Mouse (Mus musculus): ENCODE results near the gene Mta1. TPM values are rescaled to one million over a fixed set of nuclear protein-coding genes. Genes with fewer than 3 reads are reported as not detected.

Gene Mta1
- polyA plus RNA-seq, 1 experiment: 43.0 TPM

GRCm38 (mm10) chr12:113107431-113108124 lies 9.5 kb downstream of the Mta1 start:
- H3K4me3 ChIP-seq (ENCODE audit: insufficient read depth, low read length): no peak overlapping the region
- H3K4me1 ChIP-seq (ENCODE audit: control insufficient read depth, insufficient read depth, low read length): peaks cover 2% of the 10 kb centered on the region; the same call in 1 of the 2 replicates
- TF ChIP-seq POLR2A (IDR thresholded peaks at IDR 0.05; ENCODE audit: borderline replicate concordance, low read depth, low read length) (no peak), CTCF (IDR thresholded peaks at IDR 0.05; ENCODE audit: low read depth, low read length) (no peak)
- H3K27ac ChIP-seq (ENCODE audit: insufficient read depth, low read depth, low read length): no peak overlapping the region

DNA sequence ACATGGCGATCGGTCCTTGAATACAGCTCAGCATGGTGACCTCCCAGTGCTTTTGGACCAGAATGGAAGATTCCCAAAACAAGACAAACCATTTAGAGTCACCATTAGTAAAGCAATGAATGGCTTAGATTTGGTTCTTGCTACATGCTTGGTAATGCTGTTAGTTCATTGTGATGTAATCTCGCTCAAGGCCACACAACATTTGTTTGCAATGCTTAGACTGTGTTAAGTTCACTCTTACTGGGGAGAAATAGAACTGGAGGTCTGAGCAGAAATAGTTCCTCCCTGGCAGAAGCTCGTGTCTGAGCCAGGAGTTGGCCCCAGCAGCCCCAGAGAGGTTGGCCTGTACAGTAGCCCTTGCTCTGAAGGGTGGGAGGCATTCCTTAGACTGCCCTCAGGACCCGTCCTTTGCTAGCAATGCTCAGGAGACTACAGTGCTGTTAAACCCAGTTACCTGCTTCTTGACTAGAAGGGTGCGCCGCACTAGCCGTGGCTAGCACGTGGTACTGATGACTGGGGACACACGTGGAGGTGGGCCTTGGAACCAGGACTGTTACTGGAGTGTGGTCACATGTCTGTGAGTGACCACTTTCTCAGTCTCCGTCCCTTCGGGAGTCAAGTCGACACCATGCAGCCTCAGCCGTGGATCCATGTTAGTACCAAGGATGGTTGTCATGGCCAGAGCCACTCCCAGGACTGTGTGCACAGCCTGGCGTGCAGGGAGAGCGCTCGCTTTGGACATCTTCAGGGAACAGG lies 10.6 kb downstream of the Mta1 start:
- TF ChIP-seq POLR2A (IDR thresholded peaks at IDR 0.05; ENCODE audit: borderline replicate concordance, low read depth, low read length) (no peak), CTCF (IDR thresholded peaks at IDR 0.05; ENCODE audit: low read depth, low read length) (no peak)
- Histone ChIP-seq H3K4me1 (ENCODE audit: control insufficient read depth, insufficient read depth, low read length) (peaks cover 2% of the 10 kb centered on the region; the same call in 1 of the 2 replicates), H3K4me3 (ENCODE audit: insufficient read depth, low read length) (no peak overlapping the region), H3K27ac (ENCODE audit: insufficient read depth, low read depth, low read length) (no peak overlapping the region)

- Histone ChIP-seq H3K27ac (ENCODE audit: insufficient read depth, low read depth, low read length) (no peak overlapping the region), H3K4me1 (ENCODE audit: control insufficient read depth, insufficient read depth, low read length) (peaks cover 2% of the 10 kb centered on the region; the same call in 1 of the 2 replicates), H3K4me3 (ENCODE audit: insufficient read depth, low read length) (no peak overlapping the region)
- TF ChIP-seq POLR2A (IDR thresholded peaks at IDR 0.05; ENCODE audit: borderline replicate concordance, low read depth, low read length) (no peak), CTCF (IDR thresholded peaks at IDR 0.05; ENCODE audit: low read depth, low read length) (no peak)
Observed at GRCm38 (mm10) chr12:113109801-113110200, 11.7 kb downstream of the Mta1 start.

GRCm38 (mm10) chr12:113114141-113114540 lies 16.1 kb downstream of the Mta1 start:
- Histone ChIP-seq H3K4me3 (ENCODE audit: insufficient read depth, low read length) (no peak overlapping the region), H3K27ac (ENCODE audit: insufficient read depth, low read depth, low read length) (no peak overlapping the region), H3K4me1 (ENCODE audit: control insufficient read depth, insufficient read depth, low read length) (no peaks in the 10 kb centered on the region)
- no peak for TF ChIP-seq POLR2A (IDR thresholded peaks at IDR 0.05; ENCODE audit: borderline replicate concordance, low read depth, low read length)
- TF ChIP-seq CTCF (IDR thresholded peaks at IDR 0.05; ENCODE audit: low read depth, low read length): no peak

DNA sequence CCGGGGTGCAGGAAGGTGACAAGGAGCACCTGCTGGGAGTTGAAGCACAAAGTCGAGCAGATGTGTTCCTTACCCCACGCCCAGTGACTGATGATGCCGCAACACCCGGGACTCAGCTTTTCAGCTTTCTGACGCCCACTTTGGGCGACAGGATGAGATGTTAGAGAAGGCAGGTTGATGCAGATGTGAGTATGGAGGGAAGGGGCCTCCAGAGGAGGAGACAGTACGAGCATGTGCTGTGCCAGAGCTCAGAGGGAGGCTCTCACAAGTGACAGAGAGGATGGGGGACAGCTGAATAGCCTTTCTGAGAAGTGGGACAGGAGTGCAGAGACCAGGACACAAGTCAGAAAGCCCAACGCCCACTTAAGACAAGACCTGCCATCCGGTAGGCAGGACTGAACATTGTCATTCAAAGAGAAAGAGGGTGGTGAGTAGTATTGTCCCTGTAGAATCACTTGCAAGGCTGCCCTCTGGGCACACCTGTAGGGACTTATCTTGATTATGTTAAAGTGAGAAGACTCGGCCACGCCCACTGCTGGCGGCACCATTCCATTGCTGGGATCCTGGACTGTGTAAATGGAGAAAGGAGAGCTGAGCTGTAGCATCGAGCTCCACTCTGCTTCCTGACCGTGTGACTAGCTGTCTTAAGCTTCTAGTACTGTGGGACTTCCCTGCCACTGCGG lies 16.9 kb downstream of the Mta1 start:
- TF ChIP-seq CTCF (IDR thresholded peaks at IDR 0.05; ENCODE audit: low read depth, low read length): no peak
- no peak for TF ChIP-seq POLR2A (IDR thresholded peaks at IDR 0.05; ENCODE audit: borderline replicate concordance, low read depth, low read length)
- Histone ChIP-seq H3K4me1 (ENCODE audit: control insufficient read depth, insufficient read depth, low read length) (no peaks in the 10 kb centered on the region), H3K4me3 (ENCODE audit: insufficient read depth, low read length) (no peak overlapping the region), H3K27ac (ENCODE audit: insufficient read depth, low read depth, low read length) (no peak overlapping the region)

DNA sequence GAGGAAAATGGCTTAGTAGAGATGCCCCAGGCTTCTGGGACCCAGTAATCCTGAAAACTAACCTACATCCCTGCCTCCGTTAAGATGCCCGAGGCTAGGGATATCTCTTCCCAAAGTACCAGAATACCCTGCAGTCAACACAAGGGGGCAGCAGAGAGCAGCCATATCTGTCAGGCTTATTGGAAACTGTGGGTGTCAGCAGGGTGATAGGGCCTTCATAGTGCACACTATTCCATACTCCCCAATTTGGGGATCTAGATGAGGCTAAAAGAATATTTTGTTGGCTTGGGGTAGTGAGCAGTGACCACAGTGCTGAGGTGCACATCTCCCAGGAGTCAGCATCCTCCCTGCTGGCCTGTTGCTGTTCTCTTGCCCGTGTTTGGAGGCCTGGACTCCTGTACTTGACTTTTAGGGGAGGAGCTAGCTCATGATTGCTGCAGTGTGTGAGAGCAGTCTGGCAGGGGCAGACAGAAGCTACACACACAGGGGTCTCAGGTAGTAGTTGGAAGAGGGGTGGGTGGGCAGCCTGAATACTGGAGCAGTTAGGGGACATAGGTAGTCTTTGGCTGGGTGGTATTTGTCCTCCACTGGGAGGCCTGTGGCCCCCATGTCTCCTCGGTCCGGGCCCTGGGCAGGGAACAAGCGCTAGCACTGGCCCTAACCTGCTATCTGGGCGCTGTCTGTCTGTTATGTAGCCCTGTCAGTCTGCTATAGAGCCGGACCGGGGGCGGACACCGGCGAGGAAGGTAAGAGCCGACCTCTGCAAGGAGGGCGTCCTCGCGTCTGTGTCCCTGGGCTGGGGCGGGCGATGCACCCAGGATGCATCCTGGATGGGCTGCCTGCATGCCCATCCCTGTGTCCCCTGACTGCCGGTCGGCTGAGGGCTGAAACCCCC lies 21.7 kb downstream of the Mta1 start:
- H3K4me1 ChIP-seq (ENCODE audit: control insufficient read depth, insufficient read depth, low read length): peaks cover 8% of the 10 kb centered on the region
- TF ChIP-seq CTCF (IDR thresholded peaks at IDR 0.05; ENCODE audit: low read depth, low read length): peak; percentile 64; the same call in 1 of the 2 replicates
- no peak for TF ChIP-seq POLR2A (IDR thresholded peaks at IDR 0.05; ENCODE audit: borderline replicate concordance, low read depth, low read length)
- H3K27ac ChIP-seq (ENCODE audit: insufficient read depth, low read depth, low read length): no peak overlapping the region
- no peak overlapping the region for H3K4me3 ChIP-seq (ENCODE audit: insufficient read depth, low read length)

GRCm38 (mm10) chr12:113124726-113125125 lies 26.6 kb downstream of the Mta1 start:
- no peak for TF ChIP-seq CTCF (IDR thresholded peaks at IDR 0.05; ENCODE audit: low read depth, low read length)
- TF ChIP-seq POLR2A (IDR thresholded peaks at IDR 0.05; ENCODE audit: borderline replicate concordance, low read depth, low read length): no peak

DNA sequence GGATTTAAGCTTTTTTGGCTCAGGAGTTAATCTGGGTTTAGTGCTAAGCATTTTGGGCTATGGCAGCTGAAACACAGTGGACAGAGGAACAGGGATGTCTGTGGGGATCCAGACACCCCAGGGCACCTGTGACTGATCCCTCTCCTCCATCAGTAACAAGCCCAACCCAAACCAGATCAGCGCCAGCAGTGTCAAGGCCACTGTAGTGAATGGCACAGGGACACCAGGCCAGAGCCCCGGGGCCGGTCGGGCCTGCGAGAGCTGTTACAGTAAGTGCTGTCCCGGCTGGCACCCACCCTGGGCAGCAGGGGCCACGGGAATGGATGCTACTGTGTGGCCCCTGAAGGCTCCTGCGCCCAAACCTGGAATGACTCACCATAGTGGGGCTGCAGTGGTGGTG lies 32.7 kb downstream of the Mta1 start:
- no peak overlapping the region for H3K27ac ChIP-seq (ENCODE audit: insufficient read depth, low read depth, low read length)
- TF ChIP-seq CTCF (IDR thresholded peaks at IDR 0.05; ENCODE audit: low read depth, low read length) (no peak), POLR2A (IDR thresholded peaks at IDR 0.05; ENCODE audit: borderline replicate concordance, low read depth, low read length) (no peak)
- H3K4me3 ChIP-seq (ENCODE audit: insufficient read depth, low read length): no peak overlapping the region
- H3K4me1 ChIP-seq (ENCODE audit: control insufficient read depth, insufficient read depth, low read length): no peaks in the 10 kb centered on the region

More at GRCm38 (mm10) chr12:113124726-113125125, 26.6 kb downstream of the Mta1 start:
- Histone ChIP-seq H3K27ac (ENCODE audit: insufficient read depth, low read depth, low read length) (peak overlapping the region; percentile 75), H3K4me1 (ENCODE audit: control insufficient read depth, insufficient read depth, low read length) (peaks cover 16% of the 10 kb centered on the region), H3K4me3 (ENCODE audit: insufficient read depth, low read length) (no peak overlapping the region)

DNA sequence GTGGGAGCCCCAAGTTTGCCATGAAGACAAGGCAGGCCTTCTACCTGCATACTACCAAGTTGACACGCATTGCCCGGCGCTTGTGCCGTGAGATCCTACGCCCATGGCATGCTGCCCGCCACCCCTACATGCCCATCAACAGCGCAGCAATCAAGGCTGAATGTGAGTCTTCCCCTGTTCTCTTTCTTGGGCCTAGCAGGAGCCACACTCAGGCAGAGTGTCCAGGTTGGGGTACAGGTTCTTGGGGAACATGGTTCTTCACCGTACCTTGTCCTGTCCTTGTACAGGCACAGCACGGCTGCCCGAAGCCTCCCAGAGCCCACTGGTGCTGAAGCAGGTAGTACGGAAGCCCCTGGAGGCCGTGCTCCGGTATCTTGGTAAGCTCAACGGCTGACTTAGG lies 33.5 kb downstream of the Mta1 start:
- no peak for TF ChIP-seq CTCF (IDR thresholded peaks at IDR 0.05; ENCODE audit: low read depth, low read length)
- no peak for TF ChIP-seq POLR2A (IDR thresholded peaks at IDR 0.05; ENCODE audit: borderline replicate concordance, low read depth, low read length)
- H3K4me1 ChIP-seq (ENCODE audit: control insufficient read depth, insufficient read depth, low read length): no peaks in the 10 kb centered on the region
- H3K4me3 ChIP-seq (ENCODE audit: insufficient read depth, low read length): no peak overlapping the region
- H3K27ac ChIP-seq (ENCODE audit: insufficient read depth, low read depth, low read length): no peak overlapping the region

Data from bone marrow macrophage, adult 2 months (primary cell).